Mouse (Mus musculus): ENCODE measurements at regions not wholly inside any gene's neighbourhood (a gene's known extent, or its start where the extent isn't known, plus 50 kb on each side); places are given as distances from the start of the nearest gene placed in this dataset.
A peak's percentile ranks its signal among the peaks of the same experiment; 100 is the strongest.

- DNase-seq (ENCODE audit: low spot score) = no peak
- Histone ChIP-seq H3K27me3 (ENCODE audit: insufficient read depth, poor library complexity, severe bottlenecking) (no peaks in the 10 kb centered on the region), H3K36me3 (no peaks in the 10 kb centered on the region), H3K27ac (no peak overlapping the region), H3K9me3 (no peaks in the 10 kb centered on the region), H3K4me1 (replicated peaks) (no peaks in the 10 kb centered on the region), H3K4me3 (no peak overlapping the region)
- 91% methylated on average over 2 of the region's 2 CpGs for WGBS
These were observed 76.1 kb upstream of the Dynlt3 start for GRCm38 (mm10) chrX:9738904-9739303.

GRCm38 (mm10) chrX:9742518-9742917 lies 79.7 kb upstream of the Dynlt3 start:
- DNase-seq (ENCODE audit: low spot score) = no peak
- Histone ChIP-seq H3K27ac (no peak overlapping the region), H3K4me3 (no peak overlapping the region), H3K4me1 (replicated peaks) (no peaks in the 10 kb centered on the region), H3K27me3 (ENCODE audit: insufficient read depth, poor library complexity, severe bottlenecking) (no peaks in the 10 kb centered on the region), H3K36me3 (no peaks in the 10 kb centered on the region), H3K9me3 (no peaks in the 10 kb centered on the region)
- 82% methylated on average over 3 of the region's 3 CpGs for WGBS

DNA sequence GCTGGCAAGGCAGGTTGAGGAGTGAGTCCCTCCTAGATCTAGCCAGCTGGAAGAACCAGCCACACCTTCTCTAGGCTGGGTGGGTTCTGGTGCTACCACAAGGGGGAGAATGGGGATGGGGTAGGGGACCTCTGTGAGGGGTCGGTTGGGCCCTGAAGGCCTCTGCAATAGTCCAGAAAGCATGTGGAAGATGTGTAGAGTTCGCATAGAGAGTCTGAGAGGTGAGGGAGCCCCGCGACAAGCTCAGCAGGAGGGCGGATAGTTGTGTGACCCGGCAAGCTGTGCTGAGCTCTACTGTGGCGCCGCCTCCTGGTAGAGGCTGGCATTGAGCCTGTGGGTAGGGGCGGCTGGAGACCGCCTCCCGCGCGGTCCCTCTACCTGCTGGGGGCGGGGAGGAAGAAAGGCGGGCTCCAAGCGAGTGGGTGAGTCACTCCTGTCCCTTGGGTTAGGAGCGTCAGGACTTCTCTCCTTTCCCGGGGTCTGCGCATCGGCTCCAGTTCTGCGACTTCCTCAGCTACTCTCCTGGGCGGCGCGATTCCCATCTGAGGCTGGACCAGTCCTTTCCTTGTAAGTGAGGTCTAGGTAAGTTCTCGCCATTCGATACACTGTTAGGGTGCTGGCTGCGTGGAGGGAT lies 84.6 kb upstream of the Dynlt3 start:
- DNase-seq (ENCODE audit: low spot score) = peak; percentile 34
- WGBS = 18% methylated on average over 27 of the region's 27 CpGs
- H3K9me3 ChIP-seq = no peaks in the 10 kb centered on the region

GRCm38 (mm10) chrX:9752954-9753572 lies 90.3 kb upstream of the Dynlt3 start:
- Histone ChIP-seq H3K36me3 (no peaks in the 10 kb centered on the region), H3K4me3 (no peak overlapping the region), H3K27ac (no peak overlapping the region), H3K4me1 (replicated peaks) (no peaks in the 10 kb centered on the region), H3K27me3 (ENCODE audit: insufficient read depth, poor library complexity, severe bottlenecking) (no peaks in the 10 kb centered on the region), H3K9me3 (no peaks in the 10 kb centered on the region)
- DNase-seq (ENCODE audit: low spot score) = no peak
- 79% methylated on average over 5 of the region's 5 CpGs for WGBS

More for the DNA sequence above, 84.6 kb upstream of the Dynlt3 start:
- Histone ChIP-seq H3K4me3 (peak overlapping the region; percentile 47), H3K36me3 (no peaks in the 10 kb centered on the region), H3K4me1 (replicated peaks) (no peaks in the 10 kb centered on the region), H3K27ac (no peak overlapping the region), H3K27me3 (ENCODE audit: insufficient read depth, poor library complexity, severe bottlenecking) (no peaks in the 10 kb centered on the region)

DNA sequence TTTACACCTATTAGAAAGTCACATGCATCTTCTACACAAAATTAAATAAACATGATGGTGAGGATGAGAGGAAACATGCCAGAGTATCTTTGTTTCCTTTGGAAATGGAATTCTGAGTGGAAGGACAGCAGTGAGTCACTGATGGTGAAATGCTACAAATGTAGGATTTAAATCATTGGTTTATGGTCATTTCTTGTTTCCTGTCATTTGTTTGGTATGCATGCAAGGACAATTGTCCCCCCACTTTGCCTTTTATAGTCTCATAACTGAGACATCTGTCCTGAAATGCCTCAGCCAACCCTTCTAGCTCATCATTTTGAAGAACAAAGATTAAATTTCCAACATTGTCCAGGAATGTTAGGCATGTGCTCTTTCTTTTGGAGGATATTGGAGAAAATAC lies 77.2 kb upstream of the Hypm start:
- Histone ChIP-seq H3K4me1 (replicated peaks) (no peaks in the 10 kb centered on the region), H3K4me3 (no peak overlapping the region), H3K27ac (no peak overlapping the region), H3K36me3 (no peaks in the 10 kb centered on the region), H3K9me3 (0 out of 2 replicates have a peak, but pooled peaks cover 2% of the 10 kb centered on the region), H3K27me3 (ENCODE audit: insufficient read depth, poor library complexity, severe bottlenecking) (no peaks in the 10 kb centered on the region)
- DNase-seq (ENCODE audit: low spot score) = no peak

DNA sequence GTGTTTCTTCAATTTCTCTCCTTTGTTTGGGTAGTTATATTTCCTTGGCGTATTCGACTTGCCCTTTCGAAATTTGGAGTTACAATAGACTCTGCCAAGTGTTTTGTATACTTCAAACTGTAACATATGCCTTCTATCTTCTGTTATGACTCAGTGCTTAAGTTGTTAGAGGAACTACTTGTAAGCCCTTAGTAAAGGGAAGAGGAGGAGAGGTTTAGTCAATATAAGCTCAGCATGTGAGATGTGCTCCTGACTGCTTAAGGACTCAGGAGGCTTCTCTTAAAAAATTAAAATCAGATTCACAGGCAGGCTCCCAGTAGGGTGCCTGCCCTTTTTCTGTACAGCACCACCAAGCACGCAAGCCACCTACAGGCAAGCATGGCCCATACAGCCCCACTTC lies 69.2 kb upstream of the Hypm start:
- 77% methylated on average over 4 of the region's 4 CpGs for WGBS
- no peak overlapping the region for H3K4me3 ChIP-seq
- H3K27ac ChIP-seq = no peak overlapping the region
- no peaks in the 10 kb centered on the region for H3K36me3 ChIP-seq
- no peaks in the 10 kb centered on the region for H3K4me1 ChIP-seq (replicated peaks)
- H3K9me3 ChIP-seq = no peaks in the 10 kb centered on the region
- DNase-seq (ENCODE audit: low spot score) = no peak
- no peaks in the 10 kb centered on the region for H3K27me3 ChIP-seq (ENCODE audit: insufficient read depth, poor library complexity, severe bottlenecking)

- Histone ChIP-seq H3K4me3 (no peak overlapping the region), H3K27me3 (ENCODE audit: insufficient read depth, poor library complexity, severe bottlenecking) (no peaks in the 10 kb centered on the region), H3K27ac (no peak overlapping the region), H3K4me1 (replicated peaks) (no peaks in the 10 kb centered on the region), H3K9me3 (no peaks in the 10 kb centered on the region), H3K36me3 (no peaks in the 10 kb centered on the region)
- no peak for DNase-seq (ENCODE audit: low spot score)
- 69% methylated on average over 3 of the region's 3 CpGs for WGBS
These were observed 57.2 kb upstream of the Hypm start for GRCm38 (mm10) chrX:9789542-9789941.
